Mouse (Mus musculus) lung, postnatal 0 days (tissue): ENCODE results near the gene Oip5. TPM values are rescaled to one million over a fixed set of nuclear protein-coding genes. Genes with fewer than 3 reads are reported as not detected.
"Not testable (repeated sequence)": the region's sequence is repeated elsewhere in the genome, so short reads cannot be mapped to it uniquely, and the experiment has no call there.

Experiments used
- ATAC-seq: fragments of 200-750 bp; cut with Nextera tagmentation; 2 replicates; pipeline ENCODE4 v1.8.0; 2017; ENCODE audit warnings: moderate library complexity
- DNase-seq: peaks from one replicate; pipeline ENCODE4 v3.0.0-alpha.2; 2016; ENCODE audit warnings: low spot score
- H3K27ac ChIP-seq: fragments of 300-500 bp; sonication (generic); 2 replicates; pipeline ENCODE4 v1.5.1; 2014; ENCODE audit warnings: antibody characterized with exemption, mild to moderate bottlenecking, low read length, mixed read lengths
- H3K27me3 ChIP-seq: fragments of 300-500 bp; sonication (generic); replicated peaks from 2 replicates; pipeline ENCODE4 v1.6.1; 2014; ENCODE audit warnings: low read length, mixed read lengths; ENCODE audit not compliant: insufficient read depth
- H3K36me3 ChIP-seq: fragments of 300-500 bp; sonication (generic); 2 replicates; pipeline ENCODE4 v1.6.1; 2014; ENCODE audit warnings: low read length, mixed read lengths; ENCODE audit not compliant: insufficient read depth
- H3K4me1 ChIP-seq: fragments of 300-500 bp; sonication (generic); 2 replicates; pipeline ENCODE4 v1.6.1; 2014; ENCODE audit warnings: antibody characterized with exemption, low read depth, low read length, mixed read lengths; ENCODE audit not compliant: insufficient read depth
- H3K4me2 ChIP-seq: fragments of 300-500 bp; sonication (generic); replicated peaks from 2 replicates; pipeline ENCODE4 v1.6.1; 2014; ENCODE audit warnings: low read depth, mild to moderate bottlenecking, low read length, moderate library complexity, mixed read lengths
- H3K4me3 ChIP-seq: fragments of 300-500 bp; sonication (generic); 2 replicates; pipeline ENCODE4 v1.5.1; 2014; ENCODE audit warnings: low read depth, low read length
- H3K9ac ChIP-seq: fragments of 300-500 bp; sonication (generic); replicated peaks from 2 replicates; pipeline ENCODE4 v1.6.1; 2014; ENCODE audit warnings: low read depth, mild to moderate bottlenecking
- H3K9me3 ChIP-seq: fragments of 300-500 bp; sonication (generic); 2 replicates; pipeline ENCODE4 v1.6.1; 2016; ENCODE audit warnings: low read length, mixed read lengths
- CTCF ChIP-seq: IDR thresholded peaks from 2 replicates; pipeline ENCODE4 v1.5.1; 2016; ENCODE audit warnings: antibody characterized with exemption, mild to moderate bottlenecking
- EP300 ChIP-seq: IDR thresholded peaks from 2 replicates; pipeline ENCODE4 v1.6.1; 2016; ENCODE audit warnings: antibody characterized with exemption, mild to moderate bottlenecking, control low read depth
- WGBS: fragments of 180-500 bp; shearing (Covaris S2); extraction: QIAGEN DNeasy Blood & Tissue Kit; methylation state at CpG from one replicate; pipeline ENCODE4 v1.1.7; 2014; 5-methylcytosine and 5-hydroxymethylcytosine counted together
- polyA plus RNA-seq: library from polyadenylated mRNA; unstranded; fragments of >200 nt; fragmentation: Nextera tagmentation; extraction: Ambion mirVana; gene quantifications from 2 replicates; pipeline ENCODE4 v1.2.1, GENCODE M21; 2015

The Oip5 gene
- 2.8 and 3.0 TPM in 2 replicates for polyA plus RNA-seq

DNA sequence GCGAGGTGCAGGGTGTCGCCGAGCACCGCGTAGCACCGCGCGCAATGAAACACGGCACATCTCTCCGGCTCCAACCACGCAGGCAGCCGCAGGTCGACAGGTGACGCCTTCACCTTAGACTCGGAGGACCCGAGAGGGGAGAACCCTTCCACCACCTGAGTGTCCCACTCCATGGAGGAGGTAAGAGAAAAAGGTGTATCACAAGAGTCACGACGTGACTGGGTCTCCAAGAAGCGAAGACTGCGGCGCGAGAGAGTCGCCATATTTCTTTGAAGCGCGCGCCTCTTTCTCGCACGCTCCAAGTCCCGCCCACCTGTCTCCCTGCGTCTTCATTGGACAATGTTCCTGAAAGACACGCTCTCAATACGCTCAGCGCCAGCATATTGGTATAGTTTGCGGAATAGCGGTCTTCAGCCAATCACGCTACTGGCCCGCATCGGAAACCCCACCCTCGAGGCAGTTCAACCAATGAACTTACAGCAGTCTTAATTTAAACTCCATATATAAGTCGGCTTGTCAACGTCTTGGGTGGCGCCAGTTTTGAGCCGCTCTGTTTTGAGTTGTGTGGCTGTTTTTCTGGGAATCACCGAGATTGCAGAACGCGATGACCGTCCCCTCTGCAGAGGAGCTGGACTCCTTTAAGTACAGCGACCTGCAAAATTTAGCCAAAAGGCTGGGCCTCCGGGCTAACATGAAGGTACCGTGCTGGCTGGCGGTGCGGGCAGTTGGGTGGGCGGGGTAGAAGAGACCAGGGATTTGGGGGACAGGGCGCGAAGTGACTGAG is at the start of gene Oip5, which contains the start of gene Nusap1:
TSS of gene Oip5 (minus strand) at position 271 of the 784 bp plus-strand sequence.
TSS of gene Nusap1 (plus strand) at position 100 of the 784 bp plus-strand sequence.
- under 1% methylated on average over 55 of the region's 55 CpGs for WGBS

DNA sequence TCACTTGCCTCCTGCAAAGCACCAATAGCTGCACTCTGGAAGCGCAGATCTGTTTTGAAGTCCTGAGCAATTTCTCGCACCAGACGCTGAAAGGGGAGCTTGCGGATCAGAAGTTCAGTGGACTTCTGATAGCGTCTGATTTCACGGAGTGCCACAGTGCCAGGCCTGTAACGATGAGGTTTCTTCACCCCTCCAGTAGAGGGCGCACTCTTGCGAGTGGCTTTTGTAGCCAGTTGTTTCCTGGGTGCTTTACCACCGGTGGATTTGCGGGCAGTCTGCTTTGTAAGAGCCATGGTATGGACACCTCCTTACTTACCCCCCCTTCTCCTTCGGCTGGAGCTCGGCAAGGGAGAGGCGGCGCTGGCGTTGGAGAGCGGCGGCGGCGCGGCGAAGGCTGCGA is 47.5 kb upstream of the Oip5 start:
- not testable (repeated sequence) for ATAC-seq, H3K4me2 ChIP-seq, H3K27ac ChIP-seq, H3K4me1 ChIP-seq, H3K9ac ChIP-seq, H3K36me3 ChIP-seq, H3K9me3 ChIP-seq, DNase-seq, H3K27me3 ChIP-seq, H3K4me3 ChIP-seq
- WGBS = 66% methylated on average over 18 of the region's 23 CpGs
- TF ChIP-seq CTCF = peak; percentile 11; the same call in 1 of the 2 replicates

More for the DNA sequence above, at the start of gene Oip5, which contains the start of gene Nusap1:
- TF ChIP-seq CTCF = no peak
- no peak for TF ChIP-seq EP300
- H3K4me1 ChIP-seq = peaks cover 8% of the 10 kb centered on the region; the same call in 1 of the 2 replicates
- DNase-seq = peak; percentile 99
- H3K36me3 ChIP-seq = no peaks in the 10 kb centered on the region
- peak; percentile 100 for ATAC-seq
- no peaks in the 10 kb centered on the region for H3K27me3 ChIP-seq
- peak within 1 kb of the TSS; percentile 86 for H3K4me3 ChIP-seq
- H3K4me2 ChIP-seq = peak within 1 kb of the TSS; percentile 96
- 0 out of 2 replicates have a peak within 1 kb of the TSS, but pooled peaks have one; percentile 43 for H3K27ac ChIP-seq
- no peaks in the 10 kb centered on the region for H3K9me3 ChIP-seq
- H3K9ac ChIP-seq = peak within 1 kb of the TSS; percentile 46; the same call in 1 of the 2 replicates

DNA sequence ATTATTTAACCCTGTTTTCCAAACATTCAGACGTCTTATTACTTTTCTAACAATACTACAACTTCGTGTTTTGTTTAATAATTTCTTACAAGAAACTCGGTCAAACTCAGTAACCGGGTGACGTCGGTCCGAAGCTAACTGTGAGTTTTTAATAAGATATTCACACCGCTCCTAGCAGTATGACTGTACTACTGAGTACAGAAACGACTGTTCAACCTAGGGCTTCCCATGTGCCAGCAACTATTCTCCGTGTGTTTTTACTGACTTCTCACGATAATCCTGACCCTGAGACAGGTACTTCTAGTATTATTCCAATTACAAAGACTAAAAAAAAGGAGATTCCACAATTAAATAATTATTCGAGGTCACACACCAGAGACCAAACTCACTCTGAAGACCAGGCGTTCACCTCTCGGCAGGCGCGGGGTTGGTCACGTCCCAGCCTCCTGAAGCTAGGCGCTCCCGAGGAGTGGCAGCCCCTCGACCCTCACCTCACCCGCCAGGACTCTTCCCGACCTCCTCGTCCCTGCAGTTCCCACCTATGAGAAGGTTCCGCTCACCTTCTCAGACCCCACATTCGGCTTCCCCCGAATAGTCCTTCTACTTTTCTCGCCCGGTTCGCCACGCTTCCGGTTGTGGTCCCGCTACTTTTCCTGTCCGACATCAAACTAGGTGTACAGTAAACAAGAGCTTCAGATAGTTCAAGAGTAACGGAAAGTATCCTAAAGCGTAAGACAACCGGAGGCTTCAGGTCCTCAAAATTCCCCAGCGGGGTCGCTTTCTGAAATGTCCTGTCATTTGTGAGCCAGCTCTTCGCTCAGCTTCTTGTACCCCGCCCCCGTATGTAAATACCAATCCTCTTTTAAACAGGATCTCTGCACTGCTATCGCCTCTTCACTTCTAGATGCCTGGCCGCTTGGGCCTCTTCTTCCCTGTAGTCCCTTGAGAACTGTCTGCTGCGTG is 44.2 kb upstream of the Oip5 start, which contains the start of gene Ndufaf1:
TSS of gene Ndufaf1 (minus strand) at position 608 of the 963 bp plus-strand sequence.
- H3K4me1 ChIP-seq = peaks cover 4% of the 10 kb centered on the region; the same call in 1 of the 2 replicates
- peak within 1 kb of the TSS; percentile 66 for H3K4me2 ChIP-seq
- peak within 1 kb of the TSS; percentile 75 for H3K9ac ChIP-seq
- DNase-seq = peak; percentile 72
- no peaks in the 10 kb centered on the region for H3K9me3 ChIP-seq
- H3K4me3 ChIP-seq = peak within 1 kb of the TSS; percentile 81
- 0 out of 2 replicates have a peak within 1 kb of the TSS, but pooled peaks have one; percentile 20 for H3K27ac ChIP-seq
- WGBS = 1% methylated on average over 44 of the region's 44 CpGs
- H3K27me3 ChIP-seq = no peaks in the 10 kb centered on the region
- no peaks in the 10 kb centered on the region for H3K36me3 ChIP-seq
- peak; percentile 89 for ATAC-seq
- TF ChIP-seq EP300 = no peak
- TF ChIP-seq CTCF = no peak

- Histone ChIP-seq H3K27ac (no peak overlapping the region), H3K9ac (no peak overlapping the region), H3K36me3 (no peaks in the 10 kb centered on the region), H3K27me3 (no peaks in the 10 kb centered on the region), H3K4me2 (no peak overlapping the region), H3K9me3 (no peaks in the 10 kb centered on the region), H3K4me3 (no peak overlapping the region), H3K4me1 (no peaks in the 10 kb centered on the region)
- no peak for DNase-seq
- WGBS = 85% methylated on average over 5 of the region's 5 CpGs
- no peak for TF ChIP-seq EP300
- no peak for TF ChIP-seq CTCF
- ATAC-seq = no peak
Measured at GRCm38 (mm10) chr2:119644254-119644653, 26.0 kb upstream of the Oip5 start.

GRCm38 (mm10) chr2:119641214-119641912 is 23.1 kb upstream of the Oip5 start:
- Histone ChIP-seq H3K36me3 (no peaks in the 10 kb centered on the region; the same call in 1 of the 2 replicates), H3K27me3 (no peaks in the 10 kb centered on the region), H3K4me2 (no peak overlapping the region), H3K9me3 (no peaks in the 10 kb centered on the region), H3K4me3 (no peak overlapping the region), H3K9ac (no peak overlapping the region), H3K4me1 (no peaks in the 10 kb centered on the region), H3K27ac (no peak overlapping the region)
- 94% methylated on average over 5 of the region's 5 CpGs for WGBS
- TF ChIP-seq EP300 = no peak
- no peak for TF ChIP-seq CTCF
- DNase-seq = no peak
- ATAC-seq = no peak
